Mouse (Mus musculus) cerebellum, postnatal 4 days (tissue): Measurements from ENCODE around the gene Ankrd22.

Experiments used
- DNase-seq, 2 experiments: peaks; one replicate each; pipeline ENCODE4 v3.0.0; 2022; ENCODE audit warnings: low spot score in 2 of 2, mixed read lengths in 1 of 2

Ankrd22 gene

GRCm38 (mm10) chr19:34095381-34095780 lies 70.5 kb downstream of the Ankrd22 start:
- no peak for DNase-seq

- peak in 1 of 2 experiments; percentile 3 for DNase-seq
Observed at GRCm38 (mm10) chr19:34089011-34089680, 76.7 kb downstream of the Ankrd22 start.

- DNase-seq, result no peak
Observed at GRCm38 (mm10) chr19:34078130-34078529, 87.7 kb downstream of the Ankrd22 start.

- no peak for DNase-seq
Observed at GRCm38 (mm10) chr19:34074239-34074638, 91.6 kb downstream of the Ankrd22 start.
